Mouse (Mus musculus) heart, embryonic 13.5 days (tissue): ENCODE data around the gene A530016L24Rik. TPM values are rescaled to one million over a fixed set of nuclear protein-coding genes. Genes with fewer than 3 reads are reported as not detected.

Source experiments
- polyA plus RNA-seq: library from polyadenylated mRNA; unstranded; fragments of >200 nt; fragmentation: Nextera tagmentation; extraction: Ambion mirVana; gene quantifications from 2 replicates; pipeline ENCODE4 v1.2.1, GENCODE M21; 2015

The A530016L24Rik gene
- polyA plus RNA-seq, 1 experiment from 2014 or later: 6.2 TPM

Other genes starting within 250 kb of the A530016L24Rik start
- 0.62 and 0.70 TPM in 2 replicates for gene Tmem179, start 27.3 kb downstream of the A530016L24Rik start, polyA plus RNA-seq
- 3.2 TPM in 2 replicates for gene Inf2, start 99.3 kb downstream of the A530016L24Rik start, polyA plus RNA-seq
- 69.3 and 83.9 TPM in 2 replicates for gene Adssl1, start 130.6 kb downstream of the A530016L24Rik start, polyA plus RNA-seq
- 129 and 149 TPM in 2 replicates for gene Siva1, start 155.2 kb downstream of the A530016L24Rik start, polyA plus RNA-seq
- gene Akt1, start 185.4 kb downstream of the A530016L24Rik start, polyA plus RNA-seq: 59.2 and 66.6 TPM in 2 replicates
- gene Zbtb42, start 189.4 kb downstream of the A530016L24Rik start, polyA plus RNA-seq: 5.8 and 6.2 TPM in 2 replicates
- 4.0 and 4.3 TPM in 2 replicates for gene Cep170b, start 231.0 kb downstream of the A530016L24Rik start, polyA plus RNA-seq